Mouse (Mus musculus) gastrocnemius, postnatal 14 days (tissue): Measurements from ENCODE around the gene Rnf135. TPM values are rescaled to one million over a fixed set of nuclear protein-coding genes. Genes with fewer than 3 reads are reported as not detected.

Source experiments
- total RNA-seq, 2 experiments: library from RNA; stranded (reverse); gene quantifications; 2 replicates each; pipeline ENCODE4 v1.2.3; 2021

The Rnf135 gene
- total RNA-seq, 2 experiments from 2014 or later: 3.6 to 3.7 TPM

Other genes starting within 250 kb of the Rnf135 start
- 10 to 100 TPM; 30.8 to 35.4 TPM for gene Utp6, start 221.5 kb upstream of the Rnf135 start, total RNA-seq
- gene Suz12, start 190.7 kb upstream of the Rnf135 start, total RNA-seq: 10 to 100 TPM; 16.7 to 17.7 TPM
- gene Crlf3, start 102.9 kb upstream of the Rnf135 start, total RNA-seq: 10 to 100 TPM in 1 of 2 experiments, 1 to 10 TPM in 1; 7.4 to 10.8 TPM
- 1 to 10 TPM; 1.3 to 1.7 TPM for gene Atad5, start 94.5 kb upstream of the Rnf135 start, total RNA-seq
- gene Tefm, start 41.7 kb upstream of the Rnf135 start, total RNA-seq: 10 to 100 TPM; 20.4 to 20.7 TPM
- gene Adap2, start 29.7 kb upstream of the Rnf135 start, total RNA-seq: 10 to 100 TPM in 1 of 2 experiments, 1 to 10 TPM in 1; 7.4 to 10.7 TPM
- gene Rhot1, start 25.2 kb downstream of the Rnf135 start, total RNA-seq: 10 to 100 TPM; 38.6 to 38.9 TPM
- 10 to 100 TPM; 10.6 to 11.4 TPM for gene Rhbdl3, start 117.1 kb downstream of the Rnf135 start, total RNA-seq
- gene 5730455P16Rik, start 194.2 kb downstream of the Rnf135 start, total RNA-seq: 10 to 100 TPM; 24.3 to 28.6 TPM
- gene Zfp207, start 199.4 kb downstream of the Rnf135 start, total RNA-seq: 10 to 100 TPM; 61.4 to 64.0 TPM
- 100 to 1,000 TPM; 121 to 128 TPM for gene Psmd11, start 244.8 kb downstream of the Rnf135 start, total RNA-seq